Mouse (Mus musculus) liver, embryonic 13.5 days (tissue): ENCODE data around the gene Abce1. TPM values are rescaled to one million over a fixed set of nuclear protein-coding genes. Genes with fewer than 3 reads are reported as not detected.

ENCODE experiments used
- ATAC-seq: fragments of 200-750 bp; cut with Nextera tagmentation; 2 replicates; pipeline ENCODE4 v1.8.0; 2017; ENCODE audit warnings: low read depth, mild to moderate bottlenecking, moderate number of reproducible peaks, moderate library complexity
- DNase-seq: peaks from one replicate; pipeline ENCODE4 v3.0.0; 2022
- H3K27ac ChIP-seq: fragments of 300-500 bp; sonication (generic); 2 replicates; pipeline ENCODE4 v1.5.1; 2015; ENCODE audit warnings: moderate library complexity, mild to moderate bottlenecking, inconsistent platforms
- H3K27me3 ChIP-seq: fragments of 300-500 bp; sonication (generic); 2 replicates; pipeline ENCODE4 v1.6.1; 2015; ENCODE audit warnings: mild to moderate bottlenecking, inconsistent platforms
- H3K36me3 ChIP-seq: fragments of 300-500 bp; sonication (generic); 2 replicates; pipeline ENCODE4 v1.6.1; 2015; ENCODE audit warnings: mild to moderate bottlenecking, inconsistent platforms
- H3K4me1 ChIP-seq: fragments of 300-500 bp; sonication (generic); replicated peaks from 2 replicates; pipeline ENCODE4 v1.6.1; 2015; ENCODE audit warnings: inconsistent platforms
- H3K4me2 ChIP-seq: fragments of 300-500 bp; sonication (generic); 2 replicates; pipeline ENCODE4 v1.6.1; 2015; ENCODE audit warnings: inconsistent platforms, mild to moderate bottlenecking, moderate library complexity
- H3K4me3 ChIP-seq: fragments of 300-500 bp; sonication (generic); replicated peaks from 2 replicates; pipeline ENCODE4 v1.5.1; 2015; ENCODE audit warnings: mild to moderate bottlenecking, inconsistent platforms
- H3K9ac ChIP-seq: fragments of 300-500 bp; sonication (generic); 2 replicates; pipeline ENCODE4 v1.6.1; 2015; ENCODE audit warnings: mild to moderate bottlenecking, inconsistent platforms
- H3K9me3 ChIP-seq: fragments of 300-500 bp; sonication (generic); replicated peaks from 2 replicates; pipeline ENCODE4 v1.6.1; 2016; ENCODE audit warnings: inconsistent platforms
- WGBS: fragments of 180-500 bp; shearing (Covaris S2); methylation state at CpG from one replicate; pipeline ENCODE4 v1.1.7; 2015; ENCODE audit not compliant: insufficient replicate concordance; 5-methylcytosine and 5-hydroxymethylcytosine counted together
- polyA plus RNA-seq: library from polyadenylated mRNA; unstranded; fragments of >200 nt; fragmentation: Nextera tagmentation; extraction: Ambion mirVana; gene quantifications from 2 replicates; pipeline ENCODE4 v1.2.1, GENCODE M21; 2015

The Abce1 gene
- polyA plus RNA-seq, 1 experiment from 2014 or later, result 84.7 TPM

- Histone ChIP-seq H3K9me3 (no peaks in the 10 kb centered on the region), H3K4me3 (peak within 1 kb of the TSS; percentile 96), H3K4me1 (peaks cover 36% of the 10 kb centered on the region), H3K4me2 (peak within 1 kb of the TSS; percentile 82), H3K36me3 (peaks cover 13% of the 10 kb centered on the region), H3K27me3 (no peaks in the 10 kb centered on the region), H3K9ac (peak within 1 kb of the TSS; percentile 96), H3K27ac (peak within 1 kb of the TSS; percentile 97)
- under 1% methylated on average over 101 of the region's 103 CpGs for WGBS
- ATAC-seq (peak; percentile 33), DNase-seq (peak; percentile 54)
These were observed 71.7 kb downstream of the Abce1 start, which contains the start of gene Otud4 for GRCm38 (mm10) chr8:79639586-79640451. TSS of gene Otud4 (plus strand) at chr8:79639618.

- Histone ChIP-seq H3K36me3 (peaks cover 6% of the 10 kb centered on the region), H3K4me1 (peaks cover 30% of the 10 kb centered on the region), H3K27ac (peak overlapping the region; percentile 97), H3K9me3 (no peaks in the 10 kb centered on the region), H3K9ac (peak overlapping the region; percentile 96), H3K4me3 (peak overlapping the region; percentile 96), H3K27me3 (no peaks in the 10 kb centered on the region), H3K4me2 (peak overlapping the region; percentile 82)
- ATAC-seq (peak; percentile 99), DNase-seq (peak; percentile 99)
- under 1% methylated on average over 76 of the region's 77 CpGs for WGBS
These were observed 72.6 kb downstream of the Abce1 start for GRCm38 (mm10) chr8:79638707-79639549.

- DNase-seq (no peak), ATAC-seq (no peak)
- no peaks in the 10 kb centered on the region for H3K9me3 ChIP-seq
- WGBS, result 8% methylated on average over 11 of the region's 11 CpGs
- H3K9ac ChIP-seq, result peak overlapping the region; percentile 81
- H3K36me3 ChIP-seq, result no peaks in the 10 kb centered on the region
- H3K27me3 ChIP-seq, result no peaks in the 10 kb centered on the region
- peak overlapping the region; percentile 82 for H3K4me2 ChIP-seq
- H3K27ac ChIP-seq, result peak overlapping the region; percentile 97
- peaks cover 23% of the 10 kb centered on the region for H3K4me1 ChIP-seq
- peak overlapping the region; percentile 96 for H3K4me3 ChIP-seq
These were observed 73.4 kb downstream of the Abce1 start for GRCm38 (mm10) chr8:79638001-79638706.

- Histone ChIP-seq H3K4me1 (peaks cover 18% of the 10 kb centered on the region), H3K27me3 (no peaks in the 10 kb centered on the region), H3K4me2 (no peak overlapping the region), H3K9me3 (no peaks in the 10 kb centered on the region), H3K9ac (no peak overlapping the region), H3K27ac (no peak overlapping the region), H3K4me3 (no peak overlapping the region), H3K36me3 (no peaks in the 10 kb centered on the region)
- no peak for ATAC-seq
- no peak for DNase-seq
- WGBS, result 46% methylated on average over 3 of the region's 3 CpGs
These were observed 74.3 kb downstream of the Abce1 start for GRCm38 (mm10) chr8:79637237-79637636.

- H3K4me2 ChIP-seq, result no peak overlapping the region
- H3K4me1 ChIP-seq, result peaks cover 7% of the 10 kb centered on the region
- H3K4me3 ChIP-seq, result no peak overlapping the region
- no peak overlapping the region for H3K9ac ChIP-seq
- H3K27ac ChIP-seq, result no peak overlapping the region
- DNase-seq, result no peak
- 16% methylated on average over 1 of the region's 1 CpGs for WGBS
- H3K27me3 ChIP-seq, result no peaks in the 10 kb centered on the region
- H3K36me3 ChIP-seq, result no peaks in the 10 kb centered on the region
- no peak for ATAC-seq
- no peaks in the 10 kb centered on the region for H3K9me3 ChIP-seq
These were observed 75.4 kb downstream of the Abce1 start for GRCm38 (mm10) chr8:79636151-79636550.

- no peak for DNase-seq
- no peak for ATAC-seq
- Histone ChIP-seq H3K9ac (no peak overlapping the region), H3K4me2 (no peak overlapping the region), H3K4me3 (no peak overlapping the region), H3K27ac (no peak overlapping the region), H3K36me3 (no peaks in the 10 kb centered on the region), H3K27me3 (no peaks in the 10 kb centered on the region), H3K4me1 (peaks cover 3% of the 10 kb centered on the region), H3K9me3 (no peaks in the 10 kb centered on the region)
- 79% methylated on average over 1 of the region's 1 CpGs for WGBS
These were observed 76.0 kb downstream of the Abce1 start for GRCm38 (mm10) chr8:79635491-79635890.

Other genes with a start within 250 kb of the Abce1 start
- 6.6 and 8.5 TPM in 2 replicates for gene Otud4, start 72.1 kb downstream of the Abce1 start, polyA plus RNA-seq
- 19.5 and 21.7 TPM in 2 replicates for gene Anapc10, start 80 bp upstream of the Abce1 start, polyA plus RNA-seq